In the genomic region with DNA sequence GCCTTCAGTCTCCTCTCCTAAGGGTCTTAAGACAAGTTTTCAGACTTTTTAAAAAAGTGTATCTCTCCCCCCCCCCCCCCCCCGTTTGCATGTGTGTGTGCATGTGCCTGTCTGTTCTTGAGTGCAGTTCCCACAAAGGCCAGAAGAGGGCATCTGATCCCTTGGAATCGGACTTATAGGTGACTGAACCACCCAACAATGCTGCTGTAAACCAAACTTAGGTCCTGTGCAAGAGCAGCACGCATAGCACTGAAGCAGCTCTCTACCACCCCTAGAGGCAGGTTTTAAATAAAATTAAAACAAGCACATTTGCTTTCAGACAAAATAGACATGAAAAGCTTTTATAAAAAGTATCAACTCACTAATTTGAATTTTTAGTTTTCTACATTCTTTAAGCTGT, we compare ENCODE assay signal across 9 mouse cellular contexts. TPM values are rescaled to one million over a fixed set of nuclear protein-coding genes. Genes with fewer than 3 reads are reported as not detected.
DNase-seq lines count a peak whose midpoint lies in the region; ATAC-seq lines count a peak whose summit lies in the region.
"Had no signal": no experiment of that assay in that cellular context is flagged by ENCODE, and none has a peak within 500 bp of the region (broad histone marks: within the 10 kb centered on the region; RNA-seq: fewer than 3 reads in every experiment).

No protein-coding gene starts in this region.

- DNase-seq in ovary, postnatal 36 days (ENCODE audit: low spot score), result peak; percentile 28
- no peak for DNase-seq in ovary, adult 18-20 months (ENCODE audit: low spot score)
- peak; percentile 17 for DNase-seq in c-Kit-positive CD71-positive TER-119-negative erythroid progenitor cells, embryonic 14.5 days (ENCODE audit: low read depth)
- peak; percentile 18 for DNase-seq in induced T-regulatory cell, adult 2 months (ENCODE audit: low read depth)
- peak; percentile 83 for DNase-seq in lung, postnatal 36 days

- H3K9ac ChIP-seq in forebrain, embryonic 12.5 days, result no peak overlapping the region
- no peak overlapping the region for H3K9ac ChIP-seq in forebrain, embryonic 13.5 days

- ATAC-seq in forebrain, embryonic 12.5 days (ENCODE audit: low FRiP score), result peak; percentile 20; the same call in 1 of the 2 replicates
- ATAC-seq in forebrain, embryonic 13.5 days, result no peak
- ATAC-seq in megakaryocyte, adult 5-6 weeks (ENCODE audit: poor library complexity, severe bottlenecking), result no peak

- no peak overlapping the region for H3K4me2 ChIP-seq in forebrain, embryonic 12.5 days
- no peak overlapping the region for H3K4me2 ChIP-seq in forebrain, embryonic 13.5 days

- no peaks in the 10 kb centered on the region for H3K27me3 ChIP-seq in forebrain, embryonic 12.5 days
- H3K27me3 ChIP-seq in forebrain, embryonic 13.5 days, result no peaks in the 10 kb centered on the region

- peaks cover 6% of the 10 kb centered on the region for H3K4me1 ChIP-seq in forebrain, embryonic 12.5 days
- peaks cover 6% of the 10 kb centered on the region; the same call in 1 of the 2 replicates for H3K4me1 ChIP-seq in forebrain, embryonic 13.5 days

- no peaks in the 10 kb centered on the region for H3K9me3 ChIP-seq in forebrain, embryonic 12.5 days
- no peaks in the 10 kb centered on the region for H3K9me3 ChIP-seq in forebrain, embryonic 13.5 days (replicated peaks)

- WGBS in forebrain, embryonic 12.5 days, result 19% methylated on average over 3 of the region's 3 CpGs
- 25% methylated on average over 3 of the region's 3 CpGs for WGBS in forebrain, embryonic 13.5 days

- no peak overlapping the region for H3K4me3 ChIP-seq in forebrain, embryonic 12.5 days (replicated peaks)
- H3K4me3 ChIP-seq in forebrain, embryonic 13.5 days, result no peak overlapping the region
- H3K4me3 ChIP-seq: myocyte had no signal

- no peak overlapping the region for H3K27ac ChIP-seq in forebrain, embryonic 12.5 days
- H3K27ac ChIP-seq in forebrain, embryonic 13.5 days, result no peak overlapping the region

- no peaks in the 10 kb centered on the region for H3K36me3 ChIP-seq in forebrain, embryonic 12.5 days (replicated peaks)
- H3K36me3 ChIP-seq in forebrain, embryonic 13.5 days (ENCODE audit: poor library complexity, severe bottlenecking), result no peaks in the 10 kb centered on the region

RNA-seq across cellular contexts. Expression of gene Daam2, which starts 33.9 kb away (rescaled TPM):
- 1.5 and 2.0 TPM in 2 replicates for polyA plus RNA-seq in forebrain, embryonic 12.5 days (2016; fragmentation: Nextera tagmentation; extraction: Ambion mirVana)
- polyA plus RNA-seq in forebrain, embryonic 13.5 days (2015; fragmentation: Nextera tagmentation; extraction: Ambion mirVana), result 1.2 TPM in 2 replicates
- total RNA-seq in megakaryocyte, adult 5-6 weeks (2015), result not detected in 2 replicates
- total RNA-seq in megakaryocyte, adult 5-6 weeks (2017), result under 0.01 and 0.04 TPM in 2 replicates
